Mouse (Mus musculus) cerebellum, adult 2 months (tissue): Measurements from ENCODE around the gene Tex45.

Source experiments
- CTCF ChIP-seq: fragments of 200-500 bp; IDR thresholded peaks from 2 replicates; pipeline ENCODE4 v1.5.1; 2011; ENCODE audit warnings: low read depth, mild to moderate bottlenecking, control low read depth, low read length, moderate library complexity, borderline replicate concordance; ENCODE audit not compliant: insufficient read depth
- POLR2A ChIP-seq: fragments of 200-500 bp; IDR thresholded peaks from 2 replicates; pipeline ENCODE4 v1.6.1; 2011; ENCODE audit warnings: low read length, control low read depth, borderline replicate concordance; ENCODE audit not compliant: insufficient read depth

DNA sequence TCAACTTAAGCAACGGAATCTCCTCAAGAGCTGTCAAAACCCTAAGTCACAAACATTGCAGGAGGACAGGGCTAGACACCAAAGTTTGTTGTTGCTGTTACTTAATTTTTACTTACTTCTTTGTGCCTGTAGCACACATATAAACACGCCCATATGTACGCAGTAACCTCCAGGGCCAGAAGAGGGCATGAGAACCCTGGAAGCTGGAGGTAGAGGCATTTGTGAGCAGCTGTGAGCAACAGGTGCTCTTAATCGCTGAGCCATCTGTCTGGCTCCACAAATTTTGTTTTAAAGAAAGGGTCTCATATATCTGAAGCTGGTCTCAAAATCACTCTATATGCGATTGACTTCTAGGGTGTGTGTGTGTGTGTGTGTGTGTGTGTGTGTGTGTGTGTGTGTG, 6.4 kb upstream of the Tex45 start:
- TF ChIP-seq POLR2A = no peak
- peak; percentile 29; the same call in 1 of the 2 replicates for TF ChIP-seq CTCF
